Mouse (Mus musculus): Measurements from ENCODE around the gene Dhrs4. TPM values are rescaled to one million over a fixed set of nuclear protein-coding genes. Genes with fewer than 3 reads are reported as not detected.

The Dhrs4 gene
- 137 and 139 TPM in 2 replicates for polyA plus RNA-seq (2015; fragmentation: Nextera tagmentation; extraction: Ambion mirVana)

- no peaks in the 10 kb centered on the region for H3K36me3 ChIP-seq
- no peaks in the 10 kb centered on the region for H3K27me3 ChIP-seq (replicated peaks)
- peak within 1 kb of the TSS; percentile 83 for H3K27ac ChIP-seq
- whole genome bisulfite sequencing = under 1% methylated on average over 38 of the region's 38 CpGs
- H3K4me1 ChIP-seq (replicated peaks) = peaks cover 8% of the 10 kb centered on the region
- no peaks in the 10 kb centered on the region for H3K9me3 ChIP-seq
- ATAC-seq = peak; percentile 97
- H3K9ac ChIP-seq = peak within 1 kb of the TSS; percentile 60
- H3K4me2 ChIP-seq (replicated peaks) = peak within 1 kb of the TSS; percentile 70
- peak within 1 kb of the TSS; percentile 52 for H3K4me3 ChIP-seq (replicated peaks)
Measured at GRCm38 (mm10) chr14:55478651-55479599, at the start of gene Dhrs4. Gene Dhrs4, plus strand, starts transcription at chr14:55478758.

- ATAC-seq = no peak
- WGBS = 82% methylated on average over 4 of the region's 4 CpGs
- H3K4me3 ChIP-seq (replicated peaks) = no peak overlapping the region
- no peak overlapping the region for H3K27ac ChIP-seq
- H3K4me1 ChIP-seq (replicated peaks) = no peaks in the 10 kb centered on the region
- no peak overlapping the region for H3K9ac ChIP-seq
- no peaks in the 10 kb centered on the region for H3K9me3 ChIP-seq
- no peaks in the 10 kb centered on the region for H3K36me3 ChIP-seq
- H3K27me3 ChIP-seq (replicated peaks) = no peaks in the 10 kb centered on the region
- H3K4me2 ChIP-seq (replicated peaks) = no peak overlapping the region
Measured at GRCm38 (mm10) chr14:55430255-55430654, 48.3 kb upstream of the Dhrs4 start.

GRCm38 (mm10) chr14:55433052-55433451 lies 45.5 kb upstream of the Dhrs4 start:
- H3K27ac ChIP-seq = no peak overlapping the region
- H3K4me2 ChIP-seq (replicated peaks) = no peak overlapping the region
- no peak for ATAC-seq
- no peaks in the 10 kb centered on the region for H3K9me3 ChIP-seq
- H3K9ac ChIP-seq = no peak overlapping the region
- H3K4me1 ChIP-seq (replicated peaks) = no peaks in the 10 kb centered on the region
- no peaks in the 10 kb centered on the region for H3K36me3 ChIP-seq
- 80% methylated on average over 1 of the region's 1 CpGs for WGBS
- H3K4me3 ChIP-seq (replicated peaks) = no peak overlapping the region
- H3K27me3 ChIP-seq (replicated peaks) = no peaks in the 10 kb centered on the region

GRCm38 (mm10) chr14:55434825-55435224 lies 43.7 kb upstream of the Dhrs4 start:
- Histone ChIP-seq H3K4me1 (replicated peaks) (no peaks in the 10 kb centered on the region), H3K27me3 (replicated peaks) (no peaks in the 10 kb centered on the region), H3K36me3 (no peaks in the 10 kb centered on the region), H3K4me3 (replicated peaks) (no peak overlapping the region), H3K27ac (no peak overlapping the region), H3K4me2 (replicated peaks) (no peak overlapping the region), H3K9me3 (no peaks in the 10 kb centered on the region), H3K9ac (no peak overlapping the region)
- ATAC-seq = no peak
- WGBS = 94% methylated on average over 3 of the region's 3 CpGs

- H3K27me3 ChIP-seq (replicated peaks) = no peaks in the 10 kb centered on the region
- 89% methylated on average over 8 of the region's 8 CpGs for whole genome bisulfite sequencing
- H3K9me3 ChIP-seq = no peaks in the 10 kb centered on the region
- H3K4me2 ChIP-seq (replicated peaks) = no peak overlapping the region
- no peak for ATAC-seq
- no peaks in the 10 kb centered on the region for H3K36me3 ChIP-seq
- no peak overlapping the region for H3K9ac ChIP-seq
- no peak overlapping the region for H3K27ac ChIP-seq
- no peak overlapping the region for H3K4me3 ChIP-seq (replicated peaks)
- H3K4me1 ChIP-seq (replicated peaks) = no peaks in the 10 kb centered on the region
Measured at GRCm38 (mm10) chr14:55437118-55437517, 41.4 kb upstream of the Dhrs4 start.

GRCm38 (mm10) chr14:55438193-55438784 lies 40.3 kb upstream of the Dhrs4 start:
- Histone ChIP-seq H3K4me2 (replicated peaks) (no peak overlapping the region), H3K36me3 (no peaks in the 10 kb centered on the region), H3K4me1 (replicated peaks) (no peaks in the 10 kb centered on the region), H3K9me3 (no peaks in the 10 kb centered on the region), H3K4me3 (replicated peaks) (no peak overlapping the region), H3K27ac (no peak overlapping the region), H3K9ac (no peak overlapping the region), H3K27me3 (replicated peaks) (no peaks in the 10 kb centered on the region)
- ATAC-seq = no peak
- WGBS = 27% methylated on average over 6 of the region's 6 CpGs

- Histone ChIP-seq H3K9me3 (no peaks in the 10 kb centered on the region), H3K36me3 (no peaks in the 10 kb centered on the region), H3K27ac (no peak overlapping the region), H3K4me2 (replicated peaks) (no peak overlapping the region), H3K4me3 (replicated peaks) (no peak overlapping the region), H3K9ac (no peak overlapping the region), H3K27me3 (replicated peaks) (no peaks in the 10 kb centered on the region), H3K4me1 (replicated peaks) (0 out of 2 replicates have a peak, but pooled peaks cover 2% of the 10 kb centered on the region)
- WGBS = 52% methylated on average over 2 of the region's 2 CpGs
- no peak for ATAC-seq
Measured at GRCm38 (mm10) chr14:55457693-55458092, 20.9 kb upstream of the Dhrs4 start.

- Histone ChIP-seq H3K4me2 (replicated peaks) (no peak overlapping the region), H3K36me3 (no peaks in the 10 kb centered on the region), H3K9ac (no peak overlapping the region), H3K4me3 (replicated peaks) (no peak overlapping the region), H3K27me3 (replicated peaks) (no peaks in the 10 kb centered on the region), H3K27ac (no peak overlapping the region), H3K4me1 (replicated peaks) (0 out of 2 replicates have a peak, but pooled peaks cover 2% of the 10 kb centered on the region), H3K9me3 (no peaks in the 10 kb centered on the region)
- 24% methylated on average over 10 of the region's 10 CpGs for WGBS
- ATAC-seq = no peak
Measured at GRCm38 (mm10) chr14:55458273-55458672, 20.3 kb upstream of the Dhrs4 start.

- Histone ChIP-seq H3K4me1 (replicated peaks) (0 out of 2 replicates have a peak, but pooled peaks cover 2% of the 10 kb centered on the region), H3K9ac (no peak overlapping the region), H3K27me3 (replicated peaks) (no peaks in the 10 kb centered on the region), H3K36me3 (no peaks in the 10 kb centered on the region), H3K4me3 (replicated peaks) (no peak overlapping the region), H3K27ac (no peak overlapping the region), H3K9me3 (no peaks in the 10 kb centered on the region), H3K4me2 (replicated peaks) (no peak overlapping the region)
- no peak for ATAC-seq
- 77% methylated on average over 3 of the region's 3 CpGs for WGBS
Measured at GRCm38 (mm10) chr14:55458761-55459160, 19.8 kb upstream of the Dhrs4 start.

- Histone ChIP-seq H3K4me1 (replicated peaks) (0 out of 2 replicates have a peak, but pooled peaks cover 2% of the 10 kb centered on the region), H3K27me3 (replicated peaks) (no peaks in the 10 kb centered on the region), H3K27ac (no peak overlapping the region), H3K4me3 (replicated peaks) (no peak overlapping the region), H3K9me3 (no peaks in the 10 kb centered on the region), H3K9ac (no peak overlapping the region), H3K36me3 (no peaks in the 10 kb centered on the region), H3K4me2 (replicated peaks) (peak overlapping the region; percentile 33)
- ATAC-seq = peak; percentile 72
- WGBS = 56% methylated on average over 4 of the region's 4 CpGs
Measured at GRCm38 (mm10) chr14:55459796-55460195, 18.8 kb upstream of the Dhrs4 start.

GRCm38 (mm10) chr14:55460297-55460696 lies 18.3 kb upstream of the Dhrs4 start:
- no peak overlapping the region for H3K9ac ChIP-seq
- H3K36me3 ChIP-seq = no peaks in the 10 kb centered on the region
- no peaks in the 10 kb centered on the region for H3K9me3 ChIP-seq
- no peaks in the 10 kb centered on the region for H3K27me3 ChIP-seq (replicated peaks)
- WGBS = 60% methylated on average over 10 of the region's 10 CpGs
- no peak overlapping the region for H3K27ac ChIP-seq
- 0 out of 2 replicates have a peak, but pooled peaks cover 2% of the 10 kb centered on the region for H3K4me1 ChIP-seq (replicated peaks)
- peak; percentile 83 for ATAC-seq
- peak overlapping the region; percentile 33 for H3K4me2 ChIP-seq (replicated peaks)
- H3K4me3 ChIP-seq (replicated peaks) = no peak overlapping the region

GRCm38 (mm10) chr14:55461757-55462156 lies 16.8 kb upstream of the Dhrs4 start:
- H3K27me3 ChIP-seq (replicated peaks) = no peaks in the 10 kb centered on the region
- H3K4me1 ChIP-seq (replicated peaks) = 0 out of 2 replicates have a peak, but pooled peaks cover 2% of the 10 kb centered on the region
- no peak overlapping the region for H3K4me2 ChIP-seq (replicated peaks)
- H3K4me3 ChIP-seq (replicated peaks) = no peak overlapping the region
- ATAC-seq = peak; percentile 48; the same call in 1 of the 2 replicates
- no peaks in the 10 kb centered on the region for H3K9me3 ChIP-seq
- no peak overlapping the region for H3K9ac ChIP-seq
- no peaks in the 10 kb centered on the region for H3K36me3 ChIP-seq
- no peak overlapping the region for H3K27ac ChIP-seq
- WGBS = 22% methylated on average over 4 of the region's 4 CpGs

All from intestine, embryonic 15.5 days (tissue).